22 mouse cellular contexts compared by ENCODE assay signal in the genomic region with DNA sequence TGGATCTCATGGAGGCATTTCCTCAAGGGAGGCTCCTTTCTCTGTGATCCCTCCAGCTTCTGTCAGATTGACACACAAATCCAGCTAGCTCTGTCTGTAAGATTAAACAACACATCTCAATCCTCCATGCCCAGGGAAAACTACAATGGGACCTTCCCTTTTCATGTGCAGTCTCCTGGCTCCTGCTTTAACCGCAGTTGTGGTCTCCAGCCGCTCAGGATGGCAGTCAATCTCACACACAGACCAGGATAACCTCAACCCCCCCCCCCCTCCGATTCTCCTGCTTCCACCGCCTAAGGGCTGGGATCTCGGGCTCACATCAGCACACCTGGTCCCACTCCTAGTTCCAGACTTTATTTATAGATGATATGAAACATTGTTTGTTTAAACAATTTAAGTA.
DNase-seq lines count a peak whose midpoint lies in the region; ATAC-seq lines count a peak whose summit lies in the region.
"Had no signal": no experiment of that assay in that cellular context is flagged by ENCODE, and none has a peak within 500 bp of the region (broad histone marks: within the 10 kb centered on the region; RNA-seq: fewer than 3 reads in every experiment).

No protein-coding gene starts in this region.

- intact Hi-C loops in heart, postnatal 14 days (cut with DNase I), result no loop called here

- no peaks in the 10 kb centered on the region for H3K36me3 ChIP-seq in midbrain, embryonic 13.5 days
- no peaks in the 10 kb centered on the region for H3K36me3 ChIP-seq in midbrain, embryonic 11.5 days (ENCODE audit: control insufficient read depth, insufficient read depth, low read length)
- no peaks in the 10 kb centered on the region for H3K36me3 ChIP-seq in midbrain, embryonic 15.5 days (replicated peaks)
- no peaks in the 10 kb centered on the region for H3K36me3 ChIP-seq in midbrain, embryonic 16.5 days (ENCODE audit: control insufficient read depth, insufficient read depth, low read length)
- H3K36me3 ChIP-seq: embryonic facial prominence, embryonic 13.5 days; embryonic facial prominence, embryonic 15.5 days; forebrain, embryonic 10.5 days; forebrain, embryonic 12.5 days had no signal

- peaks cover 4% of the 10 kb centered on the region; the same call in 1 of the 2 replicates for H3K4me1 ChIP-seq in midbrain, embryonic 13.5 days (replicated peaks)
- no peaks in the 10 kb centered on the region for H3K4me1 ChIP-seq in midbrain, embryonic 11.5 days (ENCODE audit: control insufficient read depth, insufficient read depth, low read length)
- no peaks in the 10 kb centered on the region for H3K4me1 ChIP-seq in midbrain, embryonic 15.5 days
- peaks cover 2% of the 10 kb centered on the region; the same call in 1 of the 2 replicates for H3K4me1 ChIP-seq in midbrain, embryonic 16.5 days (ENCODE audit: control insufficient read depth, insufficient read depth, low read length)
- H3K4me1 ChIP-seq: embryonic facial prominence, embryonic 15.5 days; forebrain, embryonic 10.5 days had no signal

- no peaks in the 10 kb centered on the region for H3K9me3 ChIP-seq in midbrain, embryonic 13.5 days
- H3K9me3 ChIP-seq in midbrain, embryonic 11.5 days (ENCODE audit: control insufficient read depth, low read length), result no peaks in the 10 kb centered on the region
- H3K9me3 ChIP-seq in midbrain, embryonic 15.5 days, result no peaks in the 10 kb centered on the region
- H3K9me3 ChIP-seq in midbrain, embryonic 16.5 days (replicated peaks; ENCODE audit: control insufficient read depth, low read length, poor library complexity, severe bottlenecking), result no peaks in the 10 kb centered on the region
- H3K9me3 ChIP-seq: embryonic facial prominence, embryonic 13.5 days; embryonic facial prominence, embryonic 15.5 days; forebrain, embryonic 10.5 days; forebrain, embryonic 12.5 days had no signal

- no peak overlapping the region for H3K4me2 ChIP-seq in midbrain, embryonic 13.5 days (replicated peaks)
- H3K4me2 ChIP-seq in midbrain, embryonic 11.5 days, result no peak overlapping the region
- H3K4me2 ChIP-seq in midbrain, embryonic 15.5 days, result no peak overlapping the region
- H3K4me2 ChIP-seq in midbrain, embryonic 16.5 days (ENCODE audit: low read length), result no peak overlapping the region
- H3K4me2 ChIP-seq: embryonic facial prominence, embryonic 13.5 days; embryonic facial prominence, embryonic 15.5 days; forebrain, embryonic 12.5 days had no signal

- H3K27me3 ChIP-seq in midbrain, embryonic 13.5 days, result no peaks in the 10 kb centered on the region
- H3K27me3 ChIP-seq in midbrain, embryonic 11.5 days (ENCODE audit: control insufficient read depth, insufficient read depth, low read length), result no peaks in the 10 kb centered on the region
- H3K27me3 ChIP-seq in midbrain, embryonic 15.5 days (replicated peaks), result no peaks in the 10 kb centered on the region
- no peaks in the 10 kb centered on the region for H3K27me3 ChIP-seq in midbrain, embryonic 16.5 days (ENCODE audit: control insufficient read depth, insufficient read depth, low read depth, low read length)
- H3K27me3 ChIP-seq: embryonic facial prominence, embryonic 13.5 days; embryonic facial prominence, embryonic 15.5 days; forebrain, embryonic 12.5 days had no signal

- no peak overlapping the region for H3K4me3 ChIP-seq in midbrain, embryonic 13.5 days (replicated peaks)
- no peak overlapping the region for H3K4me3 ChIP-seq in midbrain, embryonic 11.5 days (ENCODE audit: low read depth, low read length)
- H3K4me3 ChIP-seq in midbrain, embryonic 15.5 days, result no peak overlapping the region
- no peak overlapping the region for H3K4me3 ChIP-seq in midbrain, embryonic 16.5 days (ENCODE audit: low read depth, low read length)
- H3K4me3 ChIP-seq: embryonic facial prominence, embryonic 13.5 days; embryonic facial prominence, embryonic 15.5 days; erythroblast, embryonic 14.5 days; forebrain, embryonic 10.5 days; forebrain, embryonic 12.5 days had no signal

- no peak overlapping the region for H3K27ac ChIP-seq in midbrain, embryonic 13.5 days
- no peak overlapping the region for H3K27ac ChIP-seq in midbrain, embryonic 11.5 days (ENCODE audit: low read depth, low read length)
- no peak overlapping the region for H3K27ac ChIP-seq in midbrain, embryonic 15.5 days
- no peak overlapping the region for H3K27ac ChIP-seq in midbrain, embryonic 16.5 days (ENCODE audit: low read length)
- H3K27ac ChIP-seq: embryonic facial prominence, embryonic 13.5 days; embryonic facial prominence, embryonic 15.5 days; forebrain, embryonic 10.5 days; forebrain, embryonic 12.5 days had no signal

- H3K9ac ChIP-seq in midbrain, embryonic 13.5 days (replicated peaks), result no peak overlapping the region
- no peak overlapping the region for H3K9ac ChIP-seq in midbrain, embryonic 11.5 days (ENCODE audit: low read length)
- no peak overlapping the region for H3K9ac ChIP-seq in midbrain, embryonic 15.5 days
- H3K9ac ChIP-seq in midbrain, embryonic 16.5 days (ENCODE audit: low read depth, low read length), result 0 out of 2 replicates have a peak overlapping the region, but pooled peaks have one; percentile 14
- H3K9ac ChIP-seq: embryonic facial prominence, embryonic 13.5 days; embryonic facial prominence, embryonic 15.5 days; forebrain, embryonic 12.5 days had no signal

- peak; percentile 62 for ATAC-seq in midbrain, embryonic 13.5 days
- no peak for ATAC-seq in midbrain, embryonic 11.5 days (ENCODE audit: low FRiP score)
- peak; percentile 70; the same call in 1 of the 2 replicates for ATAC-seq in midbrain, embryonic 15.5 days (replicated peaks)
- ATAC-seq in midbrain, embryonic 16.5 days, result 0 out of 2 replicates have a peak, but pooled peaks have one; percentile 56
- ATAC-seq: forebrain, embryonic 14.5 days; forebrain, embryonic 16.5 days had no signal

- no peak for DNase-seq in midbrain, embryonic 11.5 days (ENCODE audit: low spot score, missing footprints)
- DNase-seq in heart, postnatal 14 days, result no peak
- DNase-seq: adrenal gland, adult 2 months; adrenal gland, postnatal 10 days; adrenal gland, postnatal 25 days; cerebellum, adult 11 months; cerebellum, adult 18-20 months; cerebellum, adult 8-10 months; cerebellum, adult 9-11 months; cerebellum, postnatal 14 days; cerebellum, postnatal 36 days; embryo, embryonic 11 days had no signal

- 33% methylated on average over 5 of the region's 5 CpGs for WGBS in midbrain, embryonic 13.5 days
- 47% methylated on average over 5 of the region's 5 CpGs for WGBS in midbrain, embryonic 11.5 days
- 28% methylated on average over 5 of the region's 5 CpGs for WGBS in midbrain, embryonic 15.5 days
- WGBS in midbrain, embryonic 16.5 days, result 26% methylated on average over 5 of the region's 5 CpGs
